Mouse (Mus musculus) G1E (cell line): ENCODE data around the gene Ralbp1. TPM values are rescaled to one million over a fixed set of nuclear protein-coding genes. Genes with fewer than 3 reads are reported as not detected.

Experiments used
- ATAC-seq: 2 replicates; pipeline ENCODE4 v1.8.0; 2016; ENCODE audit warnings: mild to moderate bottlenecking; ENCODE audit not compliant: insufficient number of reproducible peaks, poor library complexity, low FRiP score, severe bottlenecking; ENCODE audit errors: extremely low read depth
- DNase-seq: peaks from one replicate; pipeline ENCODE4 v3.0.0; 2012; ENCODE audit warnings: low spot score
- H3K27me3 ChIP-seq: 2 replicates; pipeline ENCODE4 v1.6.1; 2012; ENCODE audit warnings: mild to moderate bottlenecking, low read length, inconsistent platforms; ENCODE audit not compliant: insufficient read depth
- H3K36me3 ChIP-seq: replicated peaks from 2 replicates; pipeline ENCODE3; 2012; ENCODE audit warnings: mild to moderate bottlenecking, inconsistent platforms
- H3K4me1 ChIP-seq: 2 replicates; pipeline ENCODE4 v1.6.1; 2012; ENCODE audit warnings: low read depth, low read length, inconsistent platforms, mixed read lengths; ENCODE audit not compliant: insufficient read depth
- H3K4me3 ChIP-seq: 2 replicates; pipeline ENCODE4 v1.5.1; 2012; ENCODE audit warnings: low read depth, mild to moderate bottlenecking, inconsistent platforms, low read length, moderate library complexity, mixed read lengths
- H3K9me3 ChIP-seq: replicated peaks from 2 replicates; pipeline ENCODE4 v1.6.1; 2012; ENCODE audit warnings: inconsistent platforms
- CTCF ChIP-seq: IDR thresholded peaks from 2 replicates; pipeline ENCODE4 v1.5.1; 2012; ENCODE audit warnings: low read depth, low read length, inconsistent platforms, mixed read lengths
- GATA1 ChIP-seq: IDR thresholded peaks from 2 replicates; pipeline ENCODE4 v1.6.1; 2012; ENCODE audit warnings: borderline replicate concordance, low read length, inconsistent platforms, mixed read lengths
- GATA2 ChIP-seq: IDR thresholded peaks from 2 replicates; pipeline ENCODE4 v1.6.1; 2012; ENCODE audit warnings: low read depth, low read length, inconsistent platforms, borderline replicate concordance
- POLR2AphosphoS5 ChIP-seq: IDR thresholded peaks from 2 replicates; pipeline ENCODE4 v1.6.1; 2012; ENCODE audit warnings: low read depth, low read length, inconsistent platforms; ENCODE audit not compliant: insufficient replicate concordance
- TAL1 ChIP-seq: conservative IDR thresholded peaks from 2 replicates; pipeline ENCODE4 v1.6.1; 2012; ENCODE audit warnings: low read depth, low read length, inconsistent platforms, mixed read lengths
- polyA plus RNA-seq: library from polyadenylated mRNA; stranded (reverse); fragments of >175 nt; gene quantifications from 2 replicates; pipeline ENCODE4 v1.2.3, GENCODE M21; 2012
- total RNA-seq, 2 experiments: library from RNA; stranded (forward) in 1 of 2; stranded (reverse) in 1 of 2; fragments of 200-1000 nt in 1 of 2; fragments of >200 nt in 1 of 2; fragmentation: Nextera tagmentation in 1 of 2; gene quantifications; 2 replicates each; pipeline ENCODE4 v1.2.3; 2014 to 2017

Ralbp1 gene
- total and polyA plus RNA-seq, 3 experiments: 32.5 to 69.1 (median 54.8) TPM

DNA sequence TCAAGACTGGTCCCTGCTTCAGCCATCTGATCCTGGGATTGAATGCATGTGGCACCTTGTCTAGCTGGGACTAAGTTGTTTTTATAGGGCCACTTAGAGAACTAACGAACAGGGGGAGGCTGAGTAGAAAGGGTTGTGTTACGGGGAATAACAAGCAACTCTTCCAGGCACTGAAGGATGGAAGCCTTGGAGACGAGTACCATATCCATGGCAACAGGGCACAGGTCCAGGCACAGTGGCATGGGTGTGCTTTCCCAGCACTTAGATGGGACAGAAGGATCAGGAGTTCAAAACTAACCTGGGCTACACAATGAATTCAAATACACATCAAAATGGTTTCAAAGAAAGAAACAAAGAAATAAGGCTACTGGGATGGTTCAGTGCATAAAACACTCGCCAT lies 41.5 kb upstream of the Ralbp1 start:
- H3K9me3 ChIP-seq: no peaks in the 10 kb centered on the region
- TF ChIP-seq GATA1: no peak
- no peak for TF ChIP-seq GATA2
- TF ChIP-seq POLR2AphosphoS5: no peak
- TF ChIP-seq CTCF: no peak
- no peak for TF ChIP-seq TAL1
- peaks cover 82% of the 10 kb centered on the region for H3K36me3 ChIP-seq
- ATAC-seq (no peak), DNase-seq (no peak)
- peaks cover 7% of the 10 kb centered on the region; the same call in 1 of the 2 replicates for H3K4me1 ChIP-seq
- H3K4me3 ChIP-seq: no peak overlapping the region
- H3K27me3 ChIP-seq: no peaks in the 10 kb centered on the region

DNA sequence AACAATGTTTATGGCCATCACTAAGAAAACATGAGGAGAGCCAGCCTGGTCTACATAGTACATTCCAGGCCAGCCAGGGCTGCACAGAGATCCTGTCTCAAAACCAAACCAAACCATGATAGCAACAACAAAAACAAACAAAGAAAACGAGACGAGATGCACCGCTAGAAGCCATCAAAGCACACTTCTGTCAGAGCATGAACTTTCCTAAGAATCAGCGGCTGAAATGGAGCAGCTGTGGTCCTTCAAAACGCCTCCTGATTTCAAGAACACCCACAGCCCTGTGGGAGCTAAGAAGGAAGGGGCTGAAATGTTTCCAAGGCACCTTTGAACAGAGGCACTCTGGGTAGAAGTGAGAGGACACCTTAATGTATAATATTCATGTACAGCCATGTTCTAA lies 38.6 kb upstream of the Ralbp1 start:
- Histone ChIP-seq H3K4me1 (peaks cover 21% of the 10 kb centered on the region), H3K4me3 (no peak overlapping the region), H3K27me3 (no peaks in the 10 kb centered on the region), H3K9me3 (no peaks in the 10 kb centered on the region), H3K36me3 (peaks cover 70% of the 10 kb centered on the region)
- no peak for TF ChIP-seq CTCF
- no peak for TF ChIP-seq GATA2
- TF ChIP-seq GATA1: no peak
- no peak for TF ChIP-seq POLR2AphosphoS5
- no peak for TF ChIP-seq TAL1
- DNase-seq (no peak), ATAC-seq (no peak)

DNA sequence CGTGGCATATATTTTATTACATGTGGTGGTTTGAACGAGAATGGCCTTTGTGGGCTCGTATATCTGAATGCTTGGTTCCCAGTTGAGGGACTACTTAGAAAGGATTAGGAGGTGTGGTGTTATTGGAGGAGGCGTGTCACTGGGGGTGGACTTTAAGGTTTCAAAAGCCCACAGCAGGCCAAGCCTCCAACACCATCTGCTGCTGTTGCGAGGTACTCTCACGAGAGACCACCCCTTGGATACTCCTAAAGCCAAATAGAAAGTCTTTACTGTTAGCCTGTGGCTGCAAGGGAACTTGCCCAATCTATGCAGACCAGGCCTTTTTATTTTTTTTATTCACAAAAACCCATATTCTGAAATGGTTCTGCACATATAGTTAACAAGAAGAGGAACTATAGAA lies 36.4 kb upstream of the Ralbp1 start:
- no peak for DNase-seq
- peaks cover 27% of the 10 kb centered on the region for H3K4me1 ChIP-seq
- no peaks in the 10 kb centered on the region for H3K9me3 ChIP-seq
- no peaks in the 10 kb centered on the region for H3K27me3 ChIP-seq
- peaks cover 53% of the 10 kb centered on the region for H3K36me3 ChIP-seq
- no peak for TF ChIP-seq POLR2AphosphoS5
- no peak for TF ChIP-seq GATA1
- no peak for TF ChIP-seq TAL1
- no peak for TF ChIP-seq GATA2
- no peak for TF ChIP-seq CTCF
- ATAC-seq: no peak
- H3K4me3 ChIP-seq: no peak overlapping the region

DNA sequence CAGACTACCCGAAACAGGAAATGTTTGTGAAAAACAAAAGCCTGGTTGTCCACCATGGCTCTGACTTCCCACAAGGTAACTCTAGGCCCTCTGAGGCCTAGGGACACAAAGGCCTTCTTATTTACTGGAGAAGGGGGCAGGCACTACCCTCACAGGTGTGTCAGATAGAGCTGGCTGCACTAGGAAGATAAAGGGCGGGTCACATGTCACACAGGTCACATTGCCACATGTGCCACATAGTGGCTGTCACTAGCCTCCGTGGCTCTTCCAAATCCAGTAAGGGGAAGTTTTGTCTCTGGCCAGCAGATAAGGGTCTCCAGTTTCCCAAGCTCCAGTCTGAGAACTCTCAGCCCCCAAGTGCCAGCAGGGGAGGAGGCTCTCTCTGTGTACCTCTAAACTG lies 33.6 kb upstream of the Ralbp1 start:
- Histone ChIP-seq H3K9me3 (no peaks in the 10 kb centered on the region), H3K4me3 (peak overlapping the region; percentile 28; the same call in 1 of the 2 replicates), H3K27me3 (no peaks in the 10 kb centered on the region; the same call in 1 of the 2 replicates), H3K4me1 (peaks cover 30% of the 10 kb centered on the region), H3K36me3 (peaks cover 29% of the 10 kb centered on the region)
- ATAC-seq (peak; percentile 86), DNase-seq (peak; percentile 52)
- peak; percentile 66 for TF ChIP-seq TAL1
- TF ChIP-seq GATA1: no peak

DNA sequence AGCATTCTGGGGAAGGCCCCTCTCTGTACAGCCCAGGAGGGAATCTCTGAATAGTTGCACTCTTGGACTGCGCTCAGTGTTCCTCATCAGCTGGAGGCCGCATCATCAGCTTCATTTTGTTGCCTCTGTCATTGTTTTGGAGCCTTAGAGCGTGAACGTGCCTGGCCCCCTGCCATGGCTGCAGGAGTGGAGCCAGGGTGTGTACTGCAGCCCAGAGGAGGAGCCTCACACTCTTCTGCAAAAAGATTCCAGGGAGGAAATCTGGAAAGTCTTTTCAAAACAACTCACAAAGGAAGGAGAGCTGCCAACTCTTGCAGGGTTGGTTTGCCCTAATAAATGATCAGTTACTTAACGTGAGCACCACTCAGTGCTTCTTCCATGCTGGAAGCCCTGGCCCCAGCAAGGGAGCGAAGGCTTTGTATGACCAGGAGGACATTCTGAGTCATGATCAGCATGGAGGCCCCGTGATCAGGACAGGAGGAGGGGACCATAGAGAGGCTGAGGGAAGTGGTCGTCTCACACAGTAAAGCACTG lies 30.6 kb upstream of the Ralbp1 start:
- H3K36me3 ChIP-seq: peaks cover 6% of the 10 kb centered on the region
- no peak for DNase-seq
- no peaks in the 10 kb centered on the region; the same call in 1 of the 2 replicates for H3K27me3 ChIP-seq
- no peak for ATAC-seq
- no peak for TF ChIP-seq TAL1
- no peak for TF ChIP-seq GATA2
- TF ChIP-seq GATA1: no peak
- no peak for TF ChIP-seq POLR2AphosphoS5
- TF ChIP-seq CTCF: no peak
- H3K9me3 ChIP-seq: no peaks in the 10 kb centered on the region
- H3K4me3 ChIP-seq: no peak overlapping the region
- peaks cover 47% of the 10 kb centered on the region for H3K4me1 ChIP-seq

DNA sequence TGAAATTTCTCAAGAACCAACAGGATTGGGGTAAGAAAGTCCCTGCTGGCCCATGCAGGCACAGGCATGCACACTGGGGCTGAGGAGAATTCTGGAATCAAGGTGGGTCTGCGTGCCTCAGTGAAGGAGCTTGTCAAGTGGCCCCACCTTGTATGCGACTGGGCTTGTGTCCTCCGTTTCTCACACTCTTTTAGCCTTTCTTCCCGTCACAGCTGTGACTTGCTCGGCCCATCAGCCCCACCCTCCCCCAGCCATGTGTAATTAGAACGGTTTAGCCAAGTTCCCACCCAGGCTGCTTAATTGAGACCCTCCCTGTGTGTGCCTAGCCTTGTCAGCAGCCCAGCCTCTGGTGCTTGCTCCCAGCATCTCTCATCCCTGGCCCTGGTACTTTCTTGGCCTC lies 28.5 kb upstream of the Ralbp1 start:
- H3K4me1 ChIP-seq: peaks cover 30% of the 10 kb centered on the region
- TF ChIP-seq TAL1 (no peak), POLR2AphosphoS5 (no peak), CTCF (no peak), GATA1 (no peak), GATA2 (no peak)
- no peaks in the 10 kb centered on the region for H3K36me3 ChIP-seq
- DNase-seq (no peak), ATAC-seq (no peak)
- H3K27me3 ChIP-seq: no peaks in the 10 kb centered on the region; the same call in 1 of the 2 replicates
- H3K4me3 ChIP-seq: no peak overlapping the region
- no peaks in the 10 kb centered on the region for H3K9me3 ChIP-seq

DNA sequence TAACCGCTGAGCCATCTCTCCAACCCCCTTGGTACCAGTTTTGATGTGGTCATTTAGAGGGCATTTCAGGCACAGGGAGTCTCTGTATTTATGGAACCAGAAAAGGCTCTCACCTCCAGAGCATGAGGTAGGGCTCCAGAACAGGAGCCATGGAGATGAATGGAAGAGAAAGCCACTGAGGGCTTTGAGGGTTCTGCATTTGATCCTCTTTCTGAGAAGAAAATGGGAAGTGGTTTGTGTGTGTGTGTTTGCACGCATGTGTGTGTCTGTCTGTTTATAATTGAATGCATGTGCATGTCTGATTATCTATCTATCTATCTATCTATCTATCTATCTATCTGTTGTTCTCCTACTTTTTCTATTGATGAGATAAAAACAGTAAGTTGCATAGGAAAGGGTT lies 26.6 kb upstream of the Ralbp1 start:
- ATAC-seq (no peak), DNase-seq (no peak)
- Histone ChIP-seq H3K4me3 (no peak overlapping the region), H3K27me3 (no peaks in the 10 kb centered on the region; the same call in 1 of the 2 replicates), H3K9me3 (no peaks in the 10 kb centered on the region), H3K36me3 (no peaks in the 10 kb centered on the region), H3K4me1 (peaks cover 26% of the 10 kb centered on the region)
- no peak for TF ChIP-seq CTCF
- no peak for TF ChIP-seq GATA1
- no peak for TF ChIP-seq TAL1
- TF ChIP-seq GATA2: no peak
- TF ChIP-seq POLR2AphosphoS5: no peak
